Mouse (Mus musculus) stomach, embryonic 15.5 days (tissue): ENCODE data around the gene Themis2. TPM values are rescaled to one million over a fixed set of nuclear protein-coding genes. Genes with fewer than 3 reads are reported as not detected.
"Not testable (repeated sequence)": the region's sequence is repeated elsewhere in the genome, so short reads cannot be mapped to it uniquely, and the experiment has no call there.

ENCODE experiments used
- ATAC-seq: fragments of 200-750 bp; cut with Nextera tagmentation; 2 replicates; pipeline ENCODE4 v1.8.0; 2017; ENCODE audit warnings: low read depth, moderate number of reproducible peaks, moderate TSS enrichment; ENCODE audit not compliant: insufficient read depth, low FRiP score
- H3K27ac ChIP-seq: fragments of 300-500 bp; sonication (generic); 2 replicates; pipeline ENCODE4 v1.5.1; 2015; ENCODE audit warnings: mild to moderate bottlenecking, inconsistent platforms
- H3K27me3 ChIP-seq: fragments of 300-500 bp; sonication (generic); replicated peaks from 2 replicates; pipeline ENCODE4 v1.6.1; 2015; ENCODE audit warnings: inconsistent platforms
- H3K36me3 ChIP-seq: fragments of 300-500 bp; sonication (generic); 2 replicates; pipeline ENCODE4 v1.6.1; 2015; ENCODE audit warnings: inconsistent platforms
- H3K4me1 ChIP-seq: fragments of 300-500 bp; sonication (generic); 2 replicates; pipeline ENCODE4 v1.6.1; 2015; ENCODE audit warnings: inconsistent platforms
- H3K4me2 ChIP-seq: fragments of 300-500 bp; sonication (generic); 2 replicates; pipeline ENCODE4 v1.6.1; 2015; ENCODE audit warnings: mild to moderate bottlenecking, inconsistent platforms
- H3K4me3 ChIP-seq: fragments of 300-500 bp; sonication (generic); replicated peaks from 2 replicates; pipeline ENCODE4 v1.5.1; 2015; ENCODE audit warnings: inconsistent platforms
- H3K9ac ChIP-seq: fragments of 300-500 bp; sonication (generic); 2 replicates; pipeline ENCODE4 v1.6.1; 2015; ENCODE audit warnings: inconsistent platforms
- H3K9me3 ChIP-seq: fragments of 300-500 bp; sonication (generic); 2 replicates; pipeline ENCODE4 v1.6.1; 2016; ENCODE audit warnings: inconsistent platforms
- WGBS: fragments of 180-500 bp; shearing (Covaris S2); methylation state at CpG from one replicate; pipeline ENCODE4 v1.1.7; 2015; 5-methylcytosine and 5-hydroxymethylcytosine counted together
- polyA plus RNA-seq: library from polyadenylated mRNA; unstranded; fragments of >200 nt; fragmentation: Nextera tagmentation; extraction: Ambion mirVana; gene quantifications from 2 replicates; pipeline ENCODE4 v1.2.1, GENCODE M21; 2015

Gene Themis2
- polyA plus RNA-seq, 1 experiment from 2014 or later: 1.3 TPM

GRCm38 (mm10) chr4:132807771-132808641 is 11.8 kb upstream of the Themis2 start:
- no peak for ATAC-seq
- H3K9ac ChIP-seq: no peak overlapping the region
- H3K9me3 ChIP-seq: no peaks in the 10 kb centered on the region
- WGBS: 55% methylated on average over 5 of the region's 5 CpGs
- peaks cover 6% of the 10 kb centered on the region; the same call in 1 of the 2 replicates for H3K4me1 ChIP-seq
- H3K27me3 ChIP-seq: no peaks in the 10 kb centered on the region
- no peaks in the 10 kb centered on the region for H3K36me3 ChIP-seq
- no peak overlapping the region for H3K4me2 ChIP-seq
- H3K4me3 ChIP-seq: no peak overlapping the region
- peak overlapping the region; percentile 35; the same call in 1 of the 2 replicates for H3K27ac ChIP-seq

GRCm38 (mm10) chr4:132806620-132807191 is 10.5 kb upstream of the Themis2 start:
- WGBS: 82% methylated on average over 7 of the region's 7 CpGs
- ATAC-seq: no peak
- no peaks in the 10 kb centered on the region for H3K27me3 ChIP-seq
- no peak overlapping the region for H3K4me3 ChIP-seq
- H3K4me1 ChIP-seq: peaks cover 6% of the 10 kb centered on the region; the same call in 1 of the 2 replicates
- no peaks in the 10 kb centered on the region for H3K36me3 ChIP-seq
- no peak overlapping the region for H3K27ac ChIP-seq
- no peaks in the 10 kb centered on the region for H3K9me3 ChIP-seq
- H3K4me2 ChIP-seq: no peak overlapping the region
- no peak overlapping the region for H3K9ac ChIP-seq

- peaks cover 6% of the 10 kb centered on the region; the same call in 1 of the 2 replicates for H3K4me1 ChIP-seq
- H3K36me3 ChIP-seq: no peaks in the 10 kb centered on the region
- 72% methylated on average over 12 of the region's 12 CpGs for WGBS
- no peaks in the 10 kb centered on the region for H3K27me3 ChIP-seq
- no peak overlapping the region for H3K4me3 ChIP-seq
- no peak overlapping the region for H3K4me2 ChIP-seq
- no peak overlapping the region for H3K27ac ChIP-seq
- no peaks in the 10 kb centered on the region for H3K9me3 ChIP-seq
- ATAC-seq: no peak
- no peak overlapping the region for H3K9ac ChIP-seq
Measured at GRCm38 (mm10) chr4:132805599-132806197, 9.5 kb upstream of the Themis2 start.

- Histone ChIP-seq H3K9me3 (no peaks in the 10 kb centered on the region), H3K36me3 (no peaks in the 10 kb centered on the region), H3K4me2 (no peak overlapping the region), H3K27ac (no peak overlapping the region), H3K4me3 (no peak overlapping the region), H3K9ac (no peak overlapping the region), H3K4me1 (peaks cover 6% of the 10 kb centered on the region; the same call in 1 of the 2 replicates), H3K27me3 (no peaks in the 10 kb centered on the region)
- WGBS: 85% methylated on average over 5 of the region's 5 CpGs
- ATAC-seq: no peak
Measured at GRCm38 (mm10) chr4:132805146-132805545, 9.0 kb upstream of the Themis2 start.

- ATAC-seq: no peak
- Histone ChIP-seq H3K4me2 (no peak overlapping the region), H3K27ac (no peak overlapping the region), H3K9me3 (no peaks in the 10 kb centered on the region), H3K9ac (no peak overlapping the region), H3K4me1 (peaks cover 6% of the 10 kb centered on the region; the same call in 1 of the 2 replicates), H3K4me3 (no peak overlapping the region), H3K36me3 (no peaks in the 10 kb centered on the region), H3K27me3 (no peaks in the 10 kb centered on the region)
- 87% methylated on average over 6 of the region's 6 CpGs for WGBS
Measured at GRCm38 (mm10) chr4:132804331-132804730, 8.1 kb upstream of the Themis2 start.

- H3K27ac ChIP-seq: no peak overlapping the region
- H3K4me3 ChIP-seq: no peak overlapping the region
- H3K27me3 ChIP-seq: no peaks in the 10 kb centered on the region
- no peaks in the 10 kb centered on the region for H3K9me3 ChIP-seq
- H3K4me2 ChIP-seq: no peak overlapping the region
- peaks cover 6% of the 10 kb centered on the region; the same call in 1 of the 2 replicates for H3K4me1 ChIP-seq
- WGBS: 95% methylated on average over 7 of the region's 7 CpGs
- H3K36me3 ChIP-seq: no peaks in the 10 kb centered on the region
- no peak for ATAC-seq
- H3K9ac ChIP-seq: no peak overlapping the region
Measured at GRCm38 (mm10) chr4:132803876-132804275, 7.7 kb upstream of the Themis2 start.

GRCm38 (mm10) chr4:132803212-132803611 is 7.0 kb upstream of the Themis2 start:
- Histone ChIP-seq H3K9ac (no peak overlapping the region), H3K27me3 (no peaks in the 10 kb centered on the region), H3K4me1 (no peaks in the 10 kb centered on the region), H3K4me2 (no peak overlapping the region), H3K27ac (no peak overlapping the region), H3K9me3 (no peaks in the 10 kb centered on the region), H3K4me3 (no peak overlapping the region), H3K36me3 (no peaks in the 10 kb centered on the region)
- no peak for ATAC-seq
- 81% methylated on average over 5 of the region's 5 CpGs for WGBS

- H3K27ac ChIP-seq: peak overlapping the region; percentile 35; the same call in 1 of the 2 replicates
- WGBS: 57% methylated on average over 16 of the region's 16 CpGs
- no peaks in the 10 kb centered on the region for H3K27me3 ChIP-seq
- no peaks in the 10 kb centered on the region for H3K9me3 ChIP-seq
- no peaks in the 10 kb centered on the region for H3K4me1 ChIP-seq
- ATAC-seq: no peak
- H3K4me2 ChIP-seq: peak overlapping the region; percentile 14; the same call in 1 of the 2 replicates
- no peak overlapping the region for H3K9ac ChIP-seq
- H3K36me3 ChIP-seq: no peaks in the 10 kb centered on the region
- no peak overlapping the region for H3K4me3 ChIP-seq
Measured at GRCm38 (mm10) chr4:132802171-132802637, 6.0 kb upstream of the Themis2 start.

- peak overlapping the region; percentile 14; the same call in 1 of the 2 replicates for H3K4me2 ChIP-seq
- no peak overlapping the region for H3K27ac ChIP-seq
- no peaks in the 10 kb centered on the region for H3K4me1 ChIP-seq
- no peak overlapping the region for H3K4me3 ChIP-seq
- no peaks in the 10 kb centered on the region for H3K27me3 ChIP-seq
- WGBS: 83% methylated on average over 18 of the region's 18 CpGs
- no peak for ATAC-seq
- no peaks in the 10 kb centered on the region for H3K36me3 ChIP-seq
- no peak overlapping the region for H3K9ac ChIP-seq
- no peaks in the 10 kb centered on the region for H3K9me3 ChIP-seq
Measured at GRCm38 (mm10) chr4:132801176-132802077, 5.2 kb upstream of the Themis2 start.

- Histone ChIP-seq H3K27me3 (no peaks in the 10 kb centered on the region; the same call in 1 of the 2 replicates), H3K27ac (no peak overlapping the region), H3K36me3 (no peaks in the 10 kb centered on the region), H3K4me3 (no peak overlapping the region), H3K9me3 (no peaks in the 10 kb centered on the region), H3K4me1 (peaks cover 6% of the 10 kb centered on the region; the same call in 1 of the 2 replicates), H3K9ac (no peak overlapping the region), H3K4me2 (no peak overlapping the region)
- no peak for ATAC-seq
- WGBS: 85% methylated on average over 4 of the region's 4 CpGs
Measured at GRCm38 (mm10) chr4:132799845-132800244, 3.7 kb upstream of the Themis2 start.

- not testable (repeated sequence) for H3K9me3 ChIP-seq, H3K4me2 ChIP-seq, H3K4me1 ChIP-seq, H3K27me3 ChIP-seq, H3K4me3 ChIP-seq, H3K36me3 ChIP-seq, H3K27ac ChIP-seq, ATAC-seq, H3K9ac ChIP-seq
- WGBS: 85% methylated on average over 3 of the region's 3 CpGs
Measured at GRCm38 (mm10) chr4:132798666-132799065, 2.5 kb upstream of the Themis2 start.
